Mouse (Mus musculus): ENCODE measurements around the gene Txnip.

DNA sequence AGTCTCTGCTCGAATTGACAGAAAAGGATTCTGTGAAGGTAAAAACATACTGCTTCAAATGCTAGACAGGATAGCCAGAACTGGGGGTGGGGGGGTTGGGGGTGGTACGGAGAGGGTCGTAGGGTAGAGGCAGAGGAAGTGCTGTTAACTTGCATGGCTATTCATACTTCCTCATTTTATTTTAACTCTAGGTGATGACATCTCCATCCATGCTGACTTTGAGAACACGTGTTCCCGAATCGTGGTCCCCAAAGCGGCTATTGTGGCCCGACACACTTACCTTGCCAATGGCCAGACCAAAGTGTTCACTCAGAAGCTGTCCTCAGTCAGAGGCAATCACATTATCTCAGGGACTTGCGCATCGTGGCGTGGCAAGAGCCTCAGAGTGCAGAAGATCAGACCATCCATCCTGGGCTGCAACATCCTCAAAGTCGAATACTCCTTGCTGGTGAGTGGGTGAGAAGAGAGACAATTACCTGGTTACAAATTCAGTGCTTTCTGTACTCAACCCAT, 1.7 kb downstream of the Txnip start:
- no peak for TF ChIP-seq ZNF384 (IDR thresholded peaks at IDR 0.05; ENCODE audit: low read depth, low read length)
- no peak for TF ChIP-seq HCFC1 (IDR thresholded peaks at IDR 0.05; ENCODE audit: borderline replicate concordance, insufficient read depth, low read length)
- no peak for TF ChIP-seq MAFK (IDR thresholded peaks at IDR 0.05; ENCODE audit: insufficient read depth, low read depth, low read length)

Measured in ES-E14 (cell line).